ENCODE assay signal across 23 mouse cellular contexts in the genomic region with DNA sequence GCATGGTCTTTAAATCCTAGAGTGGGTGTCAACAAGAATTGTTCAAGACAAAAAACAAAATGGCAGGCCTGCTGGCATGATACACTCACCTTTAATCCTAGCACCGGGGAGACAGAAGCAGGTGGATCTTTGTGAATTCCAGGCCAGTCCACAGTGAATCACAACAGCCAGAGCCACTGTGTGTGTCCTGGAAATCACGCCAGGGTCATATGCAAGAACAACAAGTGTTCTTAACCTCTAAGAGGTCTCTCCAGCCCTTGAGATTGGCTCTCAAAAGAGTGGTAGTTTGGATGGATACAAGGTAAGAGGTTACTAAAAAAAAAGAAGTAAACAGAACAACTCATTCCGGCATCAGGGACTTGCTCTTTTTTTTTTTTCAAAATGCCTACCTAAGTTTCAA. TPM values are rescaled to one million over a fixed set of nuclear protein-coding genes. Genes with fewer than 3 reads are reported as not detected.
DNase-seq lines count a peak whose midpoint lies in the region; ATAC-seq and TF ChIP-seq lines count a peak whose summit lies in the region.
"Had no signal": no experiment of that assay in that cellular context is flagged by ENCODE, and none has a peak within 500 bp of the region (broad histone marks: within the 10 kb centered on the region; RNA-seq: fewer than 3 reads in every experiment).

No protein-coding gene starts in this region.

- TF ChIP-seq CTCF in lung, postnatal 0 days (IDR thresholded peaks at IDR 0.05) = no peak
- no peak for TF ChIP-seq CTCF in lung, adult 2 months (IDR thresholded peaks at IDR 0.05; ENCODE audit: insufficient read depth, low read length)

- DNase-seq in lung, postnatal 0 days (ENCODE audit: low spot score) = peak; percentile 40
- no peak for DNase-seq in lung, postnatal 14 days
- peak; percentile 81 for DNase-seq in lung, postnatal 36 days
- DNase-seq in lung, adult 2 months = no peak
- DNase-seq: adrenal gland, adult 2 months; adrenal gland, postnatal 10 days; adrenal gland, postnatal 25 days; cerebellum, adult 11 months; cerebellum, adult 18-20 months; cerebellum, adult 8-10 months; cerebellum, adult 9-11 months; cerebellum, postnatal 14 days; cerebellum, postnatal 36 days; embryo, embryonic 11 days had no signal

- WGBS in lung, postnatal 0 days = 56% methylated on average over 3 of the region's 3 CpGs
- WGBS in lung, adult 2 months = 73% methylated on average over 3 of the region's 3 CpGs

- TF ChIP-seq POLR2A in lung, adult 2 months (IDR thresholded peaks at IDR 0.05; ENCODE audit: borderline replicate concordance, extremely low read depth, low read depth, low read length) = no peak; the same call in 1 of the 2 replicates

- peak; percentile 83 for TF ChIP-seq EP300 in lung, postnatal 0 days (IDR thresholded peaks at IDR 0.05)

- H3K4me2 ChIP-seq in lung, postnatal 0 days (replicated peaks; ENCODE audit: low read depth, low read length) = no peak overlapping the region
- H3K4me2 ChIP-seq: embryonic facial prominence, embryonic 13.5 days; embryonic facial prominence, embryonic 15.5 days; forebrain, embryonic 12.5 days had no signal

- ATAC-seq in lung, postnatal 0 days = peak; percentile 64
- ATAC-seq: forebrain, embryonic 14.5 days; forebrain, embryonic 16.5 days had no signal

- H3K27me3 ChIP-seq in lung, postnatal 0 days (replicated peaks; ENCODE audit: insufficient read depth, low read length) = no peaks in the 10 kb centered on the region
- H3K27me3 ChIP-seq: embryonic facial prominence, embryonic 13.5 days; embryonic facial prominence, embryonic 15.5 days; forebrain, embryonic 12.5 days had no signal

- no peak overlapping the region for H3K4me3 ChIP-seq in lung, postnatal 0 days (ENCODE audit: low read depth, low read length)
- H3K4me3 ChIP-seq in lung, adult 2 months (replicated peaks; ENCODE audit: extremely low read depth, low read depth, low read length) = no peak overlapping the region
- H3K4me3 ChIP-seq: embryonic facial prominence, embryonic 13.5 days; embryonic facial prominence, embryonic 15.5 days; erythroblast, embryonic 14.5 days; forebrain, embryonic 10.5 days; forebrain, embryonic 12.5 days had no signal

- H3K9ac ChIP-seq in lung, postnatal 0 days (replicated peaks; ENCODE audit: low read depth) = no peak overlapping the region
- H3K9ac ChIP-seq: embryonic facial prominence, embryonic 13.5 days; embryonic facial prominence, embryonic 15.5 days; forebrain, embryonic 12.5 days had no signal

- H3K4me1 ChIP-seq in lung, postnatal 0 days (ENCODE audit: insufficient read depth, low read depth, low read length) = no peaks in the 10 kb centered on the region
- H3K4me1 ChIP-seq in lung, adult 2 months (ENCODE audit: control insufficient read depth, insufficient read depth, low read length) = peaks cover 4% of the 10 kb centered on the region
- H3K4me1 ChIP-seq: embryonic facial prominence, embryonic 15.5 days; forebrain, embryonic 12.5 days had no signal

- no peak overlapping the region for H3K27ac ChIP-seq in lung, postnatal 0 days (ENCODE audit: low read length)
- H3K27ac ChIP-seq: embryonic facial prominence, embryonic 13.5 days; embryonic facial prominence, embryonic 15.5 days; forebrain, embryonic 10.5 days; forebrain, embryonic 12.5 days had no signal

- H3K36me3 ChIP-seq in lung, postnatal 0 days (ENCODE audit: insufficient read depth, low read length) = no peaks in the 10 kb centered on the region
- H3K36me3 ChIP-seq: embryonic facial prominence, embryonic 13.5 days; embryonic facial prominence, embryonic 15.5 days; forebrain, embryonic 10.5 days; forebrain, embryonic 12.5 days had no signal

- H3K9me3 ChIP-seq in lung, postnatal 0 days (ENCODE audit: low read length) = no peaks in the 10 kb centered on the region
- H3K9me3 ChIP-seq: embryonic facial prominence, embryonic 13.5 days; embryonic facial prominence, embryonic 15.5 days; forebrain, embryonic 10.5 days; forebrain, embryonic 12.5 days had no signal

RNA-seq across cellular contexts. Expression of gene 1700016H13Rik, which starts 8.5 kb away (rescaled TPM):
- 1.3 and 1.5 TPM in 2 replicates for polyA plus RNA-seq in lung, postnatal 0 days (2015; fragmentation: Nextera tagmentation; extraction: Ambion mirVana)
- 0.16 and 0.21 TPM in 2 replicates for polyA plus RNA-seq in lung, adult 2 months (2012; rRNA removed)
- polyA plus RNA-seq: adrenal gland, adult 2 months; C2C12; erythroblast, embryonic 14.5 days; forebrain, embryonic 12.5 days had no signal

RNA-seq across cellular contexts. Expression of gene Slc10a6, which starts 18.1 kb away (rescaled TPM):
- 6.9 and 13.8 TPM in 2 replicates for polyA plus RNA-seq in lung, postnatal 0 days (2015; fragmentation: Nextera tagmentation; extraction: Ambion mirVana)
- 18.7 and 20.6 TPM in 2 replicates for polyA plus RNA-seq in lung, adult 2 months (2012; rRNA removed)
- polyA plus RNA-seq: embryonic facial prominence, embryonic 11.5 days; forebrain, embryonic 10.5 days; forebrain, embryonic 12.5 days; forebrain, embryonic 16.5 days had no signal

RNA-seq across cellular contexts. Expression of gene Aff1, which starts 44.9 kb away (rescaled TPM):
- polyA plus RNA-seq in lung, postnatal 0 days (2015; fragmentation: Nextera tagmentation; extraction: Ambion mirVana) = 9.4 and 10.0 TPM in 2 replicates
- 15.3 and 19.2 TPM in 2 replicates for polyA plus RNA-seq in lung, adult 2 months (2012; rRNA removed)

Comparison
In these comparisons a context has a peak if more than half of its experiments do, and no peak if none do; other contexts are left out.
1. DNase-seq: peak in lung, postnatal 0 days (single experiment) and lung, postnatal 36 days (single experiment); none in lung, postnatal 14 days (single experiment) and lung, adult 2 months (single experiment).